Mouse (Mus musculus) liver, embryonic 16.5 days (tissue): ENCODE measurements around the gene Mb. TPM values are rescaled to one million over a fixed set of nuclear protein-coding genes. Genes with fewer than 3 reads are reported as not detected.

ENCODE experiments used
- ATAC-seq: fragments of 200-750 bp; cut with Nextera tagmentation; 2 replicates; pipeline ENCODE4 v1.8.0; 2017; ENCODE audit warnings: low read depth, mild to moderate bottlenecking, moderate number of reproducible peaks, moderate library complexity
- H3K27ac ChIP-seq: fragments of 300-500 bp; sonication (generic); 2 replicates; pipeline ENCODE4 v1.5.1; 2014; ENCODE audit warnings: mild to moderate bottlenecking, low read length
- H3K27me3 ChIP-seq: fragments of 300-500 bp; sonication (generic); 2 replicates; pipeline ENCODE4 v1.6.1; 2014; ENCODE audit warnings: low read depth, low read length, mixed read lengths; ENCODE audit not compliant: control insufficient read depth, insufficient read depth
- H3K36me3 ChIP-seq: fragments of 300-500 bp; sonication (generic); 2 replicates; pipeline ENCODE4 v1.6.1; 2014; ENCODE audit warnings: mild to moderate bottlenecking; ENCODE audit not compliant: control insufficient read depth, insufficient read depth
- H3K4me1 ChIP-seq: fragments of 300-500 bp; sonication (generic); 2 replicates; pipeline ENCODE4 v1.6.1; 2014; ENCODE audit warnings: low read depth, low read length, mixed read lengths; ENCODE audit not compliant: control insufficient read depth
- H3K4me2 ChIP-seq: fragments of 300-500 bp; sonication (generic); 2 replicates; pipeline ENCODE4 v1.6.1; 2014; ENCODE audit warnings: low read depth, low read length, mixed read lengths
- H3K4me3 ChIP-seq: fragments of 300-500 bp; sonication (generic); 2 replicates; pipeline ENCODE4 v1.5.1; 2014; ENCODE audit warnings: low read depth, mild to moderate bottlenecking, low read length
- H3K9ac ChIP-seq: fragments of 300-500 bp; sonication (generic); 2 replicates; pipeline ENCODE4 v1.6.1; 2014; ENCODE audit warnings: low read depth, low read length
- H3K9me3 ChIP-seq: fragments of 300-500 bp; sonication (generic); replicated peaks from 2 replicates; pipeline ENCODE4 v1.6.1; 2016; ENCODE audit warnings: low read length; ENCODE audit not compliant: control insufficient read depth
- WGBS: fragments of 180-500 bp; shearing (Covaris S2); extraction: QIAGEN DNeasy Blood & Tissue Kit; methylation state at CpG from one replicate; pipeline ENCODE4 v1.1.7; 2014; ENCODE audit not compliant: insufficient replicate concordance; 5-methylcytosine and 5-hydroxymethylcytosine counted together
- polyA plus RNA-seq: library from polyadenylated mRNA; unstranded; fragments of >200 nt; fragmentation: Nextera tagmentation; extraction: Ambion mirVana; gene quantifications from 2 replicates; pipeline ENCODE4 v1.2.1, GENCODE M21; 2015

The Mb gene
- polyA plus RNA-seq, 1 experiment from 2014 or later: 0.25 TPM

- H3K36me3 ChIP-seq: no peaks in the 10 kb centered on the region
- ATAC-seq: no peak
- no peak overlapping the region for H3K9ac ChIP-seq
- H3K4me2 ChIP-seq: peak overlapping the region; percentile 37
- no peaks in the 10 kb centered on the region for H3K4me1 ChIP-seq
- H3K4me3 ChIP-seq: peak overlapping the region; percentile 44
- no peak overlapping the region for H3K27ac ChIP-seq
- no peaks in the 10 kb centered on the region for H3K9me3 ChIP-seq
- no peaks in the 10 kb centered on the region for H3K27me3 ChIP-seq
- WGBS: 9% methylated on average over 21 of the region's 21 CpGs
Observed at GRCm38 (mm10) chr15:76987542-76988094, 62.9 kb downstream of the Mb start.

GRCm38 (mm10) chr15:76987137-76987536 lies 63.3 kb downstream of the Mb start:
- Histone ChIP-seq H3K4me2 (peak overlapping the region; percentile 37), H3K9ac (no peak overlapping the region), H3K36me3 (no peaks in the 10 kb centered on the region), H3K9me3 (no peaks in the 10 kb centered on the region), H3K27ac (no peak overlapping the region), H3K27me3 (no peaks in the 10 kb centered on the region), H3K4me3 (peak overlapping the region; percentile 44), H3K4me1 (no peaks in the 10 kb centered on the region)
- no peak for ATAC-seq
- WGBS: 15% methylated on average over 11 of the region's 11 CpGs

GRCm38 (mm10) chr15:76982745-76983144 lies 67.7 kb downstream of the Mb start:
- WGBS: 32% methylated on average over 3 of the region's 3 CpGs
- H3K9me3 ChIP-seq: no peaks in the 10 kb centered on the region
- no peak overlapping the region for H3K27ac ChIP-seq
- H3K4me3 ChIP-seq: no peak overlapping the region
- H3K36me3 ChIP-seq: no peaks in the 10 kb centered on the region
- H3K9ac ChIP-seq: no peak overlapping the region
- H3K27me3 ChIP-seq: no peaks in the 10 kb centered on the region
- ATAC-seq: no peak
- no peaks in the 10 kb centered on the region for H3K4me1 ChIP-seq
- H3K4me2 ChIP-seq: no peak overlapping the region

GRCm38 (mm10) chr15:76979799-76980198 lies 70.7 kb downstream of the Mb start:
- H3K27me3 ChIP-seq: no peaks in the 10 kb centered on the region
- no peak overlapping the region for H3K27ac ChIP-seq
- 60% methylated on average over 4 of the region's 4 CpGs for WGBS
- H3K9me3 ChIP-seq: no peaks in the 10 kb centered on the region
- H3K4me2 ChIP-seq: no peak overlapping the region
- ATAC-seq: no peak
- H3K4me1 ChIP-seq: no peaks in the 10 kb centered on the region
- H3K9ac ChIP-seq: no peak overlapping the region
- H3K36me3 ChIP-seq: no peaks in the 10 kb centered on the region
- H3K4me3 ChIP-seq: no peak overlapping the region

GRCm38 (mm10) chr15:76976619-76977018 lies 73.9 kb downstream of the Mb start:
- Histone ChIP-seq H3K36me3 (no peaks in the 10 kb centered on the region), H3K4me3 (no peak overlapping the region), H3K9ac (no peak overlapping the region), H3K4me2 (no peak overlapping the region), H3K27ac (no peak overlapping the region), H3K4me1 (no peaks in the 10 kb centered on the region), H3K9me3 (no peaks in the 10 kb centered on the region), H3K27me3 (no peaks in the 10 kb centered on the region)
- 63% methylated on average over 5 of the region's 5 CpGs for WGBS
- no peak for ATAC-seq

DNA sequence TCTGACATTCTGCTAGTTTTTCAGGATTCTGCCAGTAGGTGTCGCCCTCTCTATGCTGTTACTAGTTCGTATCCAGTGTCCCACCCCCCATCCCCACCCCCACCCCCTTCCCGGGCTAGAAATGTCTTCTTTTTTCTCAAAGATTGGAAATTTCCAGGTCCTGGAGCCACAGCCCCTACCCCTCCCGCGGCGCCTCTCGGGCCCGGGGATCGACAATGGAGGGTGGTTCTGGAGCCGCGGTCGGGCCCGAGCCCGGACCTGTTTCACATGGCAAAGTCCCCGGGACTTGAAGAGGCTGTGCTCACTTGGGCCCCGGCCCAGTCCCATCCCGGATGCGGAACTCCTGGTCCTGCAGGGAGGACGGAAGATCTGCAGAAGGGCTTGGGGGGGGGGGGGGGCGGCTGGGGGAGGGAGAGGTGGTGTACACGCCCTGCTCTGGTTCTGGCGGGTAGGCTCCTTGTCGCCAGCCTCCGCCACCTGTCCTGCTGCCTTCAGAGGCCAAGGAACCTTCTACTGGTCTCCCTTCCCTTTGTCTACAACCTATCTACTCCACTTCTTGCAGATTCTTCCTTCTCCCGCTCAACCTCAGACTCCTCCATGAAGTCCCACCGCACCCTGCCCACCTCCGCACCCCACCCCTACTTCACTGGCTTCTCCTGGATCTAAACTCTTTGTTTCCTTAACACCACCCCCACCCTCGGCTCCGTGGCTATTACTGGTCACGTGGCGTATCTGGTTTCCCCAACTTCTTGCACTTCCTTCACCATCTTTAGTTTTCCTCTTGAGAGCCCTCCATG lies 76.4 kb downstream of the Mb start:
- ATAC-seq: 0 out of 2 replicates have a peak, but pooled peaks have one; percentile 11

DNA sequence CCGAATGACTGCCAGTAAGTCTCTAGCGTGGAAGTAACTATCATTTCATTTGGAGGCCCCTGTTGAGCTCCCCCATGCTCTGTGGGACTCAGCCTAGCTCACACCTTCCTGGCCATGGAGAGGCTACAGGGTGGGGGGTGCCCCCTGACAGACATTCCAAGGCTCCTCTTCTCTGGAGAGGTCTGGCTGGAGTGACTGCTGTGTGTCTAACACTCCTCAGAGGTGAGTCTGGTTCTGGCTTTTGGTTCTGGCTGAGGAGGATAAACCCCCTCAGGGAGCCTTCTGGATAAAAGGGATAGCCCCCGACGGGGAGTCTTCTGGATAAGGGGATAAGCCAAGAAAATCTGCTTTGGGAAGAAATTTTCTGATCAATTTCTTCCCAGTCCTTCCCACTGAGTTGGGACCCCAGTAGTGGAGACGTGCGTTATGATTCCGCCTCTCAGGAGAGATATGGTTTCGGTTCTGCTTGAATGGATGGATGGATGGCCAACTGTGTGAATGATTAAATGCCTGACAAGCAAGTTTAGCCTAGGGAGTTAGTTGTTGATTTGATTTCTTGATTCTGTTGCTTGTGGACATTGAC lies 77.1 kb downstream of the Mb start:
- no peaks in the 10 kb centered on the region for H3K9me3 ChIP-seq
- H3K27me3 ChIP-seq: no peaks in the 10 kb centered on the region
- no peak overlapping the region for H3K9ac ChIP-seq
- peak overlapping the region; percentile 60 for H3K4me2 ChIP-seq
- H3K4me3 ChIP-seq: peak overlapping the region; percentile 57; the same call in 1 of the 2 replicates
- WGBS: 28% methylated on average over 8 of the region's 8 CpGs
- no peaks in the 10 kb centered on the region for H3K4me1 ChIP-seq
- H3K36me3 ChIP-seq: no peaks in the 10 kb centered on the region
- ATAC-seq: no peak
- H3K27ac ChIP-seq: no peak overlapping the region

More for the DNA sequence above, 76.4 kb downstream of the Mb start:
- H3K27me3 ChIP-seq: no peaks in the 10 kb centered on the region
- WGBS: 3% methylated on average over 30 of the region's 31 CpGs
- peak overlapping the region; percentile 57 for H3K4me3 ChIP-seq
- no peaks in the 10 kb centered on the region for H3K9me3 ChIP-seq
- H3K4me2 ChIP-seq: peak overlapping the region; percentile 60
- H3K36me3 ChIP-seq: no peaks in the 10 kb centered on the region
- no peak overlapping the region for H3K27ac ChIP-seq
- H3K4me1 ChIP-seq: no peaks in the 10 kb centered on the region
- peak overlapping the region; percentile 29; the same call in 1 of the 2 replicates for H3K9ac ChIP-seq

DNA sequence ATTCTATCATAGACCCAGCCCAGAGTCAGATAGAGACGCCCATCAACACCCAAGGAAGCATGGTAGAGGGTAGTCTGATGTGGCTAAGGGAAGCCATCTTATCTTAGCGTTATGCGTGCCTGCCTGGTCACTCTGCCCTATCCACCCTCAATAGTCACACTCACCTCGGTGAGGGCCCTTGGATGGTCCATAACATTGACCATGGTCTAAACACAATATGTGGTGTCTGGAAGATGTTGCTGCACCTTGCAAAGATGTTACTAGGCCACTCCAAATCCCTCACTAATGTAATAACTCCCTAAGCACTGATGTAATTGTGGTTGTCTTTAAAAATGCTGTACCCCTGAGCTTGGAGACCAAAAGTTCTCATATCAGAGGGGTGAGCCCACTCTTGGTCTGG lies 77.8 kb downstream of the Mb start:
- no peak for ATAC-seq
- H3K36me3 ChIP-seq: no peaks in the 10 kb centered on the region
- no peaks in the 10 kb centered on the region for H3K4me1 ChIP-seq
- no peak overlapping the region for H3K4me2 ChIP-seq
- no peaks in the 10 kb centered on the region for H3K27me3 ChIP-seq
- H3K27ac ChIP-seq: no peak overlapping the region
- no peak overlapping the region for H3K4me3 ChIP-seq
- no peaks in the 10 kb centered on the region for H3K9me3 ChIP-seq
- H3K9ac ChIP-seq: no peak overlapping the region
- 54% methylated on average over 4 of the region's 4 CpGs for WGBS
